Mouse (Mus musculus): ENCODE data around the gene Cmtm2a.
"Not testable (repeated sequence)": the region's sequence is repeated elsewhere in the genome, so short reads cannot be mapped to it uniquely, and the experiment has no call there.

Gene Cmtm2a

GRCm38 (mm10) chr8:104301577-104301976 is 8.6 kb upstream of the Cmtm2a start:
- CTCF ChIA-PET = not testable (repeated sequence)

GRCm38 (mm10) chr8:104294396-104294795 is 1.4 kb upstream of the Cmtm2a start:
- CTCF ChIA-PET = no interaction called here

DNA sequence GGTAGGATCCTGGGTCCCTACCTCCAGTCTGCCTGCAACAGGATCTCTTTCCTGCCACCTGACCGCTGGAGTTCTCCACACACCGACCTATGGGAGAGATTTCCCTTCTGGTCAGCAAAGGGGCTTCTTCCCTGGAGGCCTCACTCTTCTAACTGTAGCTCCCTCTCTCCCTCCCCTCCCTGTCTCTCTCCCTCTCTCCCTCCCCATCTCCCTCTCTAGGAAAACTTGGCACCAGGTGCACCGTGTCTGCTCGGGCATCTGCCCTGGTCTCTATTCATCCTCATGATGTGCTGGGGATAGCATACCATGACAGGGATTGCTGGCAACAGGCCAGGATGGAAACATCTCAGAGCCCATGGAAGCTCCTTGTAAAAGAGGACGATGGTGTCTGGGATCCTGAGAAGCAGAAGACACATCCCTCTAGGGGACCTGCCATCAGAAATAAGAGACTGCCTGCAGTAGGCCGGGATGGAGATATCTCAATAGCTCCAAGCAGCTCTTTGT is 24.0 kb downstream of the Cmtm2a start:
- CTCF ChIA-PET = no interaction called here

DNA sequence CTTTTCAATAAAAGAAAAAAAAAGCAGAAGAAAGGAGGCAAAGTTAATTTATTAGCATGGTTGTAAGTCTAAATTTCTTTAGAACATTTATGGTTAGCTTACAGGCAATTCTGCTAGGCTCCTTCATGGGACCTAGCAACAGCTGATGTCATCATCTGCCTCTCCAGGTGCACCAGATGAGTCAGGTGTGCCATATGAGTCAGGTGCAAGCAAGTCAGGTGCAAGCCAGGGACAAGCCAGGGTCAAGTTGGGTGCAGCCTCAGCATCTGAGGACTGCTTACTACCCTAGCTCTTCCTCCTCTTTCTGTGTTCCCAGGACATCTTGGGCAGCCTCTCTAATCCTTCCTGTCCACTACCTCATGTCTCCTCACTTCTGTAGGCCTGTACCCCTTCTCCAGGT is 24.6 kb downstream of the Cmtm2a start:
- CTCF ChIA-PET = no interaction called here

GRCm38 (mm10) chr8:104264271-104264935 is 28.6 kb downstream of the Cmtm2a start:
- CTCF ChIA-PET = not testable (repeated sequence)

GRCm38 (mm10) chr8:104261802-104262201 is 31.2 kb downstream of the Cmtm2a start:
- CTCF ChIA-PET = not testable (repeated sequence)

- CTCF ChIA-PET = no interaction called here
Measured at GRCm38 (mm10) chr8:104253016-104253415, 40.0 kb downstream of the Cmtm2a start.

DNA sequence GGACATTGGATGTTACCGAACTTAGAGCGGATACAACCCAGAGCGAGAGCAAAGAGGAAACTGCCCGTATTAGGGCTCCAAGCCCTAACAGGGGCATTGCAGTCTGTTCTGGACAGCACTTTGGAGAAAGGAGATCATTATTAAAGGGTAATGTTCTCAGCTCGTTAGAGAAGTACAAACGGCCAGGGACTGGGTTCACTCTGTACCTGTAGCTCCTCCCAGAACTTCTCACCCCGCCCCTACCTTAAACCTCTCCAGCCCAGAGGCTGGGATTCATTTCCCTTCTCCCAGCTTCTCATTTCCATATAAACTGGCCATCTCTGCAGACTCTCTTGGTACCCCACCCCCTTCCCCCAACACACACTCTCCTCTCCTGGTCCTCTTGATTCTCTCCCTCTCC is 41.5 kb downstream of the Cmtm2a start:
- CTCF ChIA-PET = interaction anchor here (0.8 kb wide), 1 partner anchor 11 kb away, joined by 14 read pairs; no protein-coding TSS in a partner anchor

- CTCF ChIA-PET = interaction anchor here (0.6 to 0.8 kb wide), 3 partner anchors 10 to 126 kb away, joined by 3 to 14 read pairs (median 3); no protein-coding TSS in a partner anchor
Measured at GRCm38 (mm10) chr8:104250439-104251367, 42.3 kb downstream of the Cmtm2a start, which contains the start of gene Cklf. Cklf (plus strand) TSS chr8:104250861.

GRCm38 (mm10) chr8:104249442-104249996 is 43.5 kb downstream of the Cmtm2a start:
- CTCF ChIA-PET = interaction anchor here (0.6 kb wide), 1 partner anchor 8 kb away, joined by 3 read pairs; no protein-coding TSS in a partner anchor

- CTCF ChIA-PET = interaction anchor here (0.5 to 0.9 kb wide), 3 partner anchors 15 to 396 kb away, joined by 3 to 4 read pairs (median 3); partner anchors contain the start of gene Gm11020
Measured at GRCm38 (mm10) chr8:104248276-104248675, 44.7 kb downstream of the Cmtm2a start, which contains the start of gene Tk2. Tk2 (minus strand) TSS chr8:104248558.

GRCm38 (mm10) chr8:104247908-104248275 is 45.1 kb downstream of the Cmtm2a start:
- CTCF ChIA-PET = interaction anchor here (0.5 to 0.9 kb wide), 2 partner anchors 15 to 73 kb away, joined by 3 to 4 read pairs; partner anchors contain the start of gene Gm11020

DNA sequence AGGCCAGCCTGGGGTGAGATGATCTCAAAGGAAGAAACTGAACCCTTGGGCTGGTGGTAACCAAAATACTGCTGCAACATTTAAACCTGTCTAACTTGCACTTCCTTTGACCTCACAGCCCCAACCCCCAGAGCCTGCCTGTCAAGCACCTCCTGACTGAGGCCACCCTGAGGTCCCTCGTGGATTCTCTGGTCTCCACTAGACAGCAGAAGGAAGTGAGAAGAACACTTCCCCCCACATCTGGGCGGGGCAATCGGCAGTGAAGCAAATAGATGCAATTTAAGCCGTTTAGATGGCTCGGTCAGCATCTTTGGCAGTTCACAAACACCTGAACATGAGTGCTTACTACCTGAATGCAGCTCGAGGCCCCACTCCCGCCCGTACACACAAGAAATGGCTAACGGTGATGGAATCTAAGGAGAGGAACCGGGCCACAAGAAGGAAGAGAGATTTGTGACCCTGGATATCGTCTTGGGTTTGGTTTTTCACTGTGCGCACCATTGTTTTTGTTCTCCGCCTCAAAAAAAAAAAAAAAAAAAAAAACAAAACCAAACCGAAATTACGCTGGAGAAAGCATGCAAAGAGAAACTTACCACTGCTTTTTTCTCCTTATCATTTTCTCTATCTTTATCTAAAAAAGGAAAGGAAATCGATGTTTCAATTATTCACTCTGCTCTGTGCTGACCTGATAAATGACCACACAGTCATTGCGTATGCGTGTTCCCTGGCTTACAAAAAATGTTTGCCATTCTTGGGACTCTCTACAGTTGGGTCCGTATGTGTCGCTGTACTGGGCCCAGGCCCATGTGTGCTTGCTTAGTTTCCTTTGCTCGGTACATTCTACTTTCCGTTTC is 45.7 kb downstream of the Cmtm2a start:
- CTCF ChIA-PET = interaction anchor here (0.6 to 0.9 kb wide), 2 partner anchors 14 to 92 kb away, joined by 4 read pairs; no protein-coding TSS in a partner anchor

DNA sequence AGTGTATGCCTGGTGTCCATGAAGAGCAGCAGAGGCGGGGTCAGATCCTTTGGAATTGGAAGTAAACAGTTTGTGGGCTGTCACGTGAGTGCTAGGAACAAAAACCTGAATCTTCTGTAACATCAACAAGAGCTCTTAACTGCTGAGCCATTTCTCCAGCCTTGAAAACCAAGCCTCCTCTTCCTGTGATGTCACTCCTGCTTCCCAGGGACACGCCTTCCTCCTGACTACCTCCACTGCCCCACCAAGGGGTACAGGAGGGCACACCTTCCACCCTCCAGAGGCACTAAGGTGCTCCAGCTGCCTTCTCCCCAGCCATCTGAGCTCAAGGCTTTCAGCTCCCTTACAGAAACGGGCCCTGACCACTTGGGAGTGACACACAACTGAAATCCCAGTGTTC is 46.4 kb downstream of the Cmtm2a start:
- CTCF ChIA-PET = interaction anchor here (0.6 kb wide), 1 partner anchor 92 kb away, joined by 4 read pairs; no protein-coding TSS in a partner anchor

GRCm38 (mm10) chr8:104242038-104242644 is 50.8 kb downstream of the Cmtm2a start:
- CTCF ChIA-PET = no interaction called here

DNA sequence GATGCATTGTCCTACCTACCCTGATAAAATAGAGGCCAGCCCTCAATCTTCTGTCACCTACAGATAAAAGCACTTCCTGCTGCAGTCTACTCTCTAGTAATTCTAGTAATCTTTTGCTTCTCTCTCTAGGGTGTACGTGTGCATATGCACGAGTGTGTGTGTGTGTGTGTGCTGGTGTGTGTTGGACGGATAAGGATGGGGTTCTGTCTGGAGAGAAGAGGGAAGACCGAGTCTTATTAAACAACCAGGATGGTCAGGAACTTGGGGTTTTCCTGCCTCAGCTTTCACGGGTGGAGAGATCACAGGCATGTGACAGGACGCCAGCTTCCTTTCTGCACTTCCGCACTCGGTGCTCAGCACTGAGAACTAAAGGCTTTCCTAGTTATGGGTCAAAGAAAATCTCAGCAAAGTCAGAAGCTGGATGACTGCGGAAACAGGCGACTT is 53.5 kb downstream of the Cmtm2a start:
- CTCF ChIA-PET = interaction anchor here (1.4 kb wide), 1 partner anchor 12 kb away, joined by 14 read pairs; no protein-coding TSS in a partner anchor

- CTCF ChIA-PET = no interaction called here
Measured at GRCm38 (mm10) chr8:104234573-104234972, 58.4 kb downstream of the Cmtm2a start.

GRCm38 (mm10) chr8:104232919-104233318 is 60.1 kb downstream of the Cmtm2a start:
- CTCF ChIA-PET = interaction anchor here (1.0 to 1.1 kb wide), 2 partner anchors 15 to 210 kb away, joined by 3 to 4 read pairs; partner anchors contain the start of gene Dync1li2

DNA sequence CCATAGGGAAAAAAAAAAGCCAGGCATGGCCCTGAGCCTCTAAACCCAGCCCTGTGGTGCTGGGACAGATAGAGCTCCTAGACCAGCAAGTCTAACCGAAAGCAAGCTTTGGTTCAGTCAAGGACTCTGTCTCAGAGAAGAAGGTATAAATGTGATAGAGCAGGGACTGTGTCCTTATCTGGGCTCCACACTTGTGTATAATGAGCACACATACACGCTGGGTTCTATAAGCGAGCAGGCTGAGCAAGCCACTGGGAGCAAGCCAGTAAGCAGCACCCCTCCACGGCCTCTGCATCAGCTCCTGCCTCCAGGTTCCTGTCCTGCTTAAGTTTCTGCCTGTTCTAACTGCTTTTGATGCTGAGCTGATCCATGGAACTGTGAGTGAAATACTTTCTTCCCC is 60.9 kb downstream of the Cmtm2a start:
- CTCF ChIA-PET = interaction anchor here (1.1 kb wide), 1 partner anchor 211 kb away, joined by 3 read pairs; the partner anchor contains the start of gene Dync1li2

Measured in spleen, embryonic (tissue).